Mouse (Mus musculus) cerebellum, adult 9-10 months (tissue): ENCODE results near the gene Nicn1.
"Not testable (repeated sequence)": the region's sequence is repeated elsewhere in the genome, so short reads cannot be mapped to it uniquely, and the experiment has no call there.

Experiments used
- DNase-seq: peaks from one replicate; pipeline ENCODE4 v3.0.0; 2022

The Nicn1 gene

DNA sequence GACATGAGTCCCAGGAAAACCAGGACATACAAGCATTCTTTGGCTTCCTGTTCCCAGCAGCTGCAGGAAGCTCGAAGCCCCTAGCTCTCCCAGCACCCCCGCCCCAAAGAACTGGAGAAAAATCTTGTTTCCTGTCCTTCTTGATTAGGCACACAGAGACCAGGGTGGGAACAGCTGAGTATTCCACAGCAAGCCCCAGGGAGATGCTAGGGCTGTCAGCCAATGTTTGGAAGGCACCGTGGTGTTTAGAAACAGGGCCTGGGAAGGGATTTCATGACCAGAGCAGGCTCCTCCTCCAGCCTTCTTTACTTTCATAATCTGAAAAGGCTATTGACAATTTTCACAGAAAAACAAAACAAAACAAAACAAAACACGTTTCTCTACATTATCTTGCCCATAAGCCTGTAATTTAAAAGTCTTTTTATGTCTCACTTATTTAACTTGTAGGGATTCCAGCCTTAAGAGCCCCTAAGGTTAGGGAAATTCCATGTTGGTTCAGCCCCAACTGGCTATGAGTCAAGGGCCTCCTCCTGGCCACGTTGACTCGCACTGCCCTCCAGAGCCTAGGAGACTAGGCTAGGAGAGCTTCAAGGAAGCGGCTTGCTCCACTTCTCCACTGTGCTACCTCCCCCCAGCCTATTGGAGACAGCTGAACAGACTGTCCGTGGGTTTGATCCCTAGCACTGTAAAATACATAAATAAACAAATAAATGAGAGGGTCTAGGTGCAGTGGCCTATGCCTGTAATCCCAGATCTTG is 10.0 kb upstream of the Nicn1 start:
- DNase-seq = no peak

DNA sequence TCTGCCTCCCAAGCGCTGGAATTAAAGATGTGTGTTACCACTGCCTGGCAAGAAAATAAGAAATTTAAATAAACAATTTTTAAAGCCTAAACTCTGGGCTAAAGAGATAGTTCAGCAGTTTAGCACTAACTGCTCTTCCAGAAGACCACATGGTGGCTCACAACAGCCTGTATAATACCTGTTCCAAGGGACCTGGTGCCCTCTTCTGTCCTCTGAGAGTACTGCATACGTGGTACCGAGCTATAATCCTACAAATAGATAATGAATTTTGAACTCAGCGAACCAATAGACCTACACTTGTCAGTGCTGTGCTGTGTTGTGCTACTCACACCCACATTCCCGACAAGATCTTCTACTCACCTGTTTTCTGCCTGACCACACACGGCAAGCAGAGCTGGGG is 5.8 kb upstream of the Nicn1 start:
- DNase-seq = peak; percentile 85

DNA sequence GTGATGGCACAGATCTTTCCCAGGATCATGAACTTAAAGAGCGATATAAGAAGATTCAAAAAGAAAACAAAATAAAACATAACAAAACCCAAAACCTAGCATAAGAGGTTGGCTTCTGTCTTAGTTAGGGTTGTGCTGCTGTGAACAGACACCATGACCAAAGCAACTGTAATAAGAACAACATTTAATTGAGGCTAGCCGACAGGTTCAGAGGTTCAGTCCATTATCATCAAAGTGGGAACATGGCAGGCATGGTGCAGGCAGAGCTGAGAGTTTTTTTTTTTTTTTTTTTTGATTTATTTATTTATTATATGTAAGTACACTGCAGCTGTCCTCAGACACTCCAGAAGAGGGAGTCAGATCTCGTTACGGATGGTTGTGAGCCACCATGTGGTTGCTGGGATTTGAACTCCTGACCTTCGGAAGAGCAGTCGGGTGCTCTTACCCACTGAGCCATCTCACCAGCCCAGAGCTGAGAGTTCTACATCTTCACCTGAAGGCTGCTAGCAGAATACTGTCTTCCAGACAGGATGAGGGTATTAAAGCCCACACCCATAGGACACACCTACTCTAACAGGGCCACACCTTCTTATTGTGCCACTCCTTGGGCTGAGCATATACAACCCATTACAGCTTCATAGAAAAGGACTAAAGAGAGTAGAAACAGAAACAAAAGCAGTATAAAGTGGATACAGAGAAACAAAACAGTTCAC is 2.5 kb upstream of the Nicn1 start:
- peak; percentile 14 for DNase-seq

DNA sequence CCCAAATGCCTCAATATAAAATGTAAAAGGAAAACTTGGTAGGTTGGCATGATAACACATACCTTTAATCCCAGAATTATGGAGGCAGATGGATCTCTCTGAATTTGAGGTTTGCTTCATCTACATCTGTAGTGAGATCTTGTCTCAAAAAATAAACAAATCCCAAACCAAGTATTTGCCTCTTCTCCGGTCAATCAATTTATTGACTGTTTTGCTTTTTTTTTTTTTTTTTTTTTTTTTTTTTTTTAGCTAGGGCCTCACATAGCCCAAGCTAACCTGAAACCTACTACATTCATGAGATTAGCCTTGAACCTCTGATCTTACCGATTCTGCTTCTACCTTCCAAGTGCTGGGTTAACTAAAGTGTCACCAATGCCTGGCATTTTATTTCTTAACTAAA is 882 bp upstream of the Nicn1 start:
- no peak for DNase-seq

DNA sequence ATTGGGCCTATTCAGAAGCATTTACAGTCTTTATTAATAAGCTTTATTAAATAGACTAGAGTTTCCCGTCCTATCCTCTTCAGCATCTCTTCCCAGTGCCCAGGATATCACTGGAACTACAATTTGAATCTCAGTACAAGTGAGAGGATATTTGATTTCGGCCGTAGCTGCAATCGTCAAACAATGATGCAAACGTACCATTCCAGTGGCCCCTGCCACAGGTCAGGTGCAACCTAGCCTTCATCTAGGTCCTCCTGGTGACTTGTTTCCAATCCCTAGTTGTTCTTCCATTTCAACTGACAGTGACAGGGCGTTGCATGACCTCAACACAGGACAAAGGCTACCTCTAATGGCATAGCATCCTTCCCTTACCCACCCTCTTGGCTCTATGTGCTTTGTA is 544 bp downstream of the Nicn1 start:
- no peak for DNase-seq

DNA sequence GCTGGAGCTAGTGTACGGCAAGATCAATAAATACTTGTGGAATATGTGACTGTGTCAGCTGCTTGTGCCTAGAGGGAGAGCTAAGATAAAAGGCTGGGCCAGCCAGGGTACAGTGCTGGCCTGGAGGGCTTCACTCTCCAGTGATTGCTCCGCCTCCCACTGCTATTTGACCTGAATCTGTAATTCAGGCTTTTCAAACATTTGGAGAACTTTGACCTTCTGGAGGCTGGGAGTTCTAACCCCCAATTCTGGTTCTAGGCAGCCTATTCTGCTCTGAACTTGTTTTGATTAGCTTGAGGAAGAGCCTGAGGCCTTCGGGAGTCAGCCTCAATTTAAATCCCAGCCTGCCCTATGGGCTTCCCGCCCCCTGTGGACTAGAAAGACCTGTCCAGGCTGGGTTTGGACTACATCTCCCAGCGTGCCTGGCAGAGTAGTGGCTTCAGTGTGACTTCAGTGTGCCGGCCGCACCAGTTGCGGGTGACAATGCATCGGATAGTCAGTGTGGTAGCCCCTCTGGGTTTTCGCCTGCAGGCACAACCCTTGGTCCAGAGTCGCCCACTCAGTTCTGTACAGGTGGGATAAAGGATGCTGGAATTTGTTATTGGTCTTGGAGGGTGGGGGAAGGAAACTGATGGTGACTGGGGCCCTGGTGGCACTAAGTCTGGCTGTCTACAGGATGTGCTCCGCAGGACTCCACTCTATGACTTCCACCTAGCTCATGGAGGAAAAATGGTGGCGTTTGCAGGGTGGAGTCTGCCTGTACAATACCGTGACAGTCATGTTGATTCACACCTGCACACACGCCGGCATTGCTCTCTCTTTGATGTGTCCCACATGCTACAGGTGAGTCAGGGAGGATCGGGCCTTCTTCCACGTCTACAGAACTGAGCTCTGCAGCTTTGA is 6.5 kb downstream of the Nicn1 start, which contains the start of gene Amt:
TSS of gene Amt (plus strand) at position 401 of the 903 bp plus-strand sequence.
- no peak for DNase-seq

DNA sequence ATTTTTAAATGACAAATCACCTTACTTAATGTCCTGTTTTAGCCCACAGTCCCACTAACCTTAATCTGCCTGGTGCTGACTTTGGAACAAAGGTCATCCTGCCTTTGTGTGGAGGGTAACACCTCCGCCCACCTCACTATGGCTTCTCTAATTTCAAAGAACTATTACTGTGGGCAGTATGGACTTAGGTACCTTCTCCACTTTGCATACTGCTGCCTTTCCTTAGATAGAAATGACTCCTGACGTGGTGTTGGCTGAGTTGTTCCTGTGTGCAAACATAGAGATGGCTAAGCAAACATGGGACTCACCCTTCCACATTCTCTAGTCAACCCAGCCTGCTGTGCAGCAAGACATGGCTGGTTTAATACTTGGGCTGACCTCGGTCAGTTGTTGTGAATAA is 11.6 kb downstream of the Nicn1 start:
- no peak for DNase-seq

DNA sequence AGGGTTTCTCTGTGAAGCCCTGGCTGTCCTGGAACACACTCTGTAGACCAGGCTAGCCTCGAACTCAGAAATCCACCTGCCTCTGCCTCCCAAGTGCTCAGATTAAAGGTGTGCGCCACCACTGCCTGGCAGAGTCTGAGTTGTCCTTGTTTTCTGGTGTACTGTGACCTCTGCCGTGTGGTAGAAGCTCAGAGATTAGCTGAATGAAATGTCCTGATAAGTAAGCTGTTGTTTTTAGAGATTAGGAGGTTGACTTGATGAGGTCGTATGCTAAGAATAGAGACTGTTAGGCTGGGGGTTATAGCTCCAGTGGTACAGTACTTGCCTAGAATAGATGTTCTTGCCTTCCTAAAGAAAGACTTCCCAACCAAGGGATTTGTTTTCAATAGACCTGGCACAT is 14.5 kb downstream of the Nicn1 start:
- DNase-seq = no peak

DNA sequence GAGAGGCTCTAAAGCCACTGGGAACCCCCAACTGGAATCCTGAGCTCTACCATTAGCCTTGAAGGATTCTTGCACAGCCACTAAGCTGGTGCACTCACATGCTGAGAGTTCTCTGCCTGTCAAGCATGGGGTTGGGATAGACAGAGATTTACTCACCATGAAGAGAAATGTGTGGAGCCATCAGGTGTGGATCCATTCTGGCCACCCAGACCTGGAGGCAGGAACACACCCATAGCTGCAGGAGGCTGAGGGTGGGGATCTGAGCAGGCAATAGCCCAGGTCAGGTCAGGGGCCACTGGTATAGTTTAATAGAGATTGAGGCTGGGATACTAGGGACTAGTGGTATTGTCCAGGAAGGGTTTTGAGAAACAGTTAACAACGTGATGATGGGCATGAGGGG is 14.9 kb downstream of the Nicn1 start:
- DNase-seq = no peak

DNA sequence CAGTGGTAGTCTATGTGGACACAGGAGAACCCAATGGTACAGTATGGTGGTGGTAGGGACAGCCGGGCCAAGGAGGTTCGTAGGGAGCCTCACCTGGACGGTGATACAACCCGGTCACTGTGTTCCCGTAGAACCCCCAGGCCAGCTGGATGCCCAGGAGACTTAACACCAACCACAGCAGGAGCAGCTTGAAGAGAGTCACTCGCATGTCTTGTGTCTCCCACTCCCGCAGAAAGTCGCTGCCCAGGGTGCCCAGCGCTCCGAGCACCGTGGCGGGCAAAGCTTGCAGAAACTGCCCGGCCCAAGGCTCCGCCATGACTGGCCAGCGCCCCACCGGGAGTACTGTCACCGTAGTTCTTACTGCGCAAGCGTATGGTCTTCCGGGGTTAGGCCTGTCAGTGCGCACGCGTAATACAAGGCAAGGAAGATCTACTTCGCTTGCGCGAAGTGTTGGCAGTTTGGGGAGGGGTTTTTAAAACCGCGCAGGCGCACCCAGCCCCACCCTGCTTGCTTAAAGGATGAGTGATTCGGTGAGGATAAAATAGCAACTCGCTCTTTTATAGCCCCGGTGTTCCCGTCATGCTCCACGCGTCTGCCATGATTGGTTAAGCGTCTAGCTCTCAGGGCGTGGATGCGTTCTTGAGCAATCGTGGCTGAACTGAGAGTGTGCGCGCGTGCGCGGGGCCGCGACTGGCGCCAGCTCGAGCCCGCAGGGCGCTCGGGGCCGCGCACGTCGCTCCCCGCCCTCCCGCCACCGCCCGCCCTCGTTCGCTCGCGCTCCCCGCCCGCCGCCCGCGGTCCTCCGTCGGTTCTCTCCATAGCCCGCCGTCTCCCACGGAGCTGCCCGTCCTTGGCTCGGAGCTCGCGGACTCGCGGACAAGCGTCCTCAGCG is 15.6 kb downstream of the Nicn1 start, which contains the start of the genes Rhoa and Tcta:
TSS of gene Rhoa (plus strand) at position 501 of the 892 bp plus-strand sequence.
TSS of gene Tcta (minus strand) at position 532 of the 892 bp plus-strand sequence.
- peak; percentile 100 for DNase-seq

DNA sequence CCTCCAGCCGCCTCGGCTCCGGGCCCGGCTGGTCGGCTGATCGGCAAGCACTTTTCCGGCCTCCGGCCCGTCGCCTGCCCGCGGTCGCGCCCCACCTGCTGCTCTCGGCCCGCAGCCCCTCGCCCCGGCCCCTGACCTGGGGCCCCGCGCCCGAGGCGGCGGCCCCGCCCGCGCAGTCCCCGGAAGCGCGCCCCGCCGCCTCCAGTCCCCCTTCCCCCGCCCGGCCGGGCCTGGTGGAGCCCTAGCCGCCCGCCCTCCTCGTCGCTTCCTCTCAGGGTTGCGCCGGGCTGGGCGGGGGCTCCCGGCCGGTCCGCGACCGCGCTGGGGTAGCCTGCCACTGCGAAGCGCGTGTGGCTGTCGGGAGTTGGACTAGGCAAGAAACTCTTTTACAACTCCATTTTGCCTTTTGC is 16.3 kb downstream of the Nicn1 start:
- DNase-seq = no peak

DNA sequence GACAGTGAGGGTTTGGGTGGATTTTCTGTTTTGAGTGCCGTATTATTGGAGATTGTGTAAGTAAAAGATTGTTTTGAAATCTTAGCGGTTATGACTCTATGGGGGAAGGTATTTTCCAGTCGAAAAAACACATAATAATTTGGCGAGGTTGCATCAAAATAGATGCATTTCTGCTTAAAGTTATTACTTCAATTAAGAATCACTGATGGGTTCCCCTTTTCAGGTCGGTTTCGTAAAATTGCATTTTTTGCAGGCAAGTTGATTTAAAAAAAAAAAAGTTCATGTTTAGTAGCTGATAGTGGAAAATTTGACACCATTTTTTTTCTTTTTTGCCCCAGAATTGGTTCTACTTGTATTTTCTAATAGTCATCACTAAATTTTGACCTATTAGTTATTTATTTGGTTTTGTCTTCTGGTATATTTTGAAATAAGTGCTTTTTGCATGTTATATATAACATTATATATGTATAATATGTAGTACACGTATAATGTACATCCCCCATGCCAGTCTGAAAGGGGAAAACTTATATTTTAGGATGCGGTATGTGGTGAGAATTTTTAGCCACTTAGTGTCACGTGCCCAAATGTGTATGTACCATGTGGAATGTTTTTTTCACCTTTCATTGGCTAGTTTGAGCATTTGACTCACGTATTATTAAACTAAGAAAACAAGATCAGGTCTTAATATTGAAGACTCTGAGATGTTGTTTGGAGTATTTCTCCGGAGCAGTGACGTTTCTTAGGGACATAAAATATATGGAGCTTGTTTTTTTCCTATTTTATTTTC is 17.0 kb downstream of the Nicn1 start:
- peak; percentile 50 for DNase-seq

DNA sequence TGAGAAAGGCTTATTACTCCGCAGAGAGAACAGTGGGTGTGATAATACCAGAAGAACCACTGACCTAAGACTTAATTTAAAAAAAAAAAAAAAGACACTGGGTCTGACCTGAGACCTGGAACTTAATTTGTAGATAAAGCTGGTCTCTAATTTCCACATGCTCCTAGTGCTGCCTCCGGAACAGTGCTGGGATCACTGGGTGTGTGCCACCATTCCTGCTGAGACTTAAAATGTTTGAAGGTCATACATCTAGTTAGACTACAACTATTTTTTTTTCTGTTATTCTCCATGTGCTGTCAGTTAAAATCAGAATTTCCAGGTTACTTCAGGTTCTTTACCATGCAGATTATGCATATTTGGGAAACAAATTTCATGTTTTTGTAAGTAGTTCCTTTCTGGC is 17.9 kb downstream of the Nicn1 start:
- DNase-seq = peak; percentile 28

DNA sequence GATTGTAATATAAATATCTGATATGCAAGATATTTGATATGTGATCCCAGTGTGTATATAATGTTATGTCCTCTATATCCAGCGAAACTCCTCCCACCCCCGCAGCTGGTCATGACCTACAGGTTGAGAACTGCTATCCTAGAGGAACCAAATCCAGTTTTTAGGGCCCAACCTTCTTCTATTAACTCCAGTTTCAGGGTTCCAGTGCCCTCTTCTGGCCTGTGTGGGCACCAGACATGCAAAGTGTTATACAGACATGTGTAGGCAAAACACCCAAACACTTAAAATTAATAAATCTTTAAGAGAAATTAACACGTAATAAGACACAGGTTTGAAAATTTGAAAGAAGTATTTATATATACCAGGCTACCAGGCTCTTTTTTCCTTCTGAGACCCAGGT is 27.3 kb downstream of the Nicn1 start:
- no peak for DNase-seq

DNA sequence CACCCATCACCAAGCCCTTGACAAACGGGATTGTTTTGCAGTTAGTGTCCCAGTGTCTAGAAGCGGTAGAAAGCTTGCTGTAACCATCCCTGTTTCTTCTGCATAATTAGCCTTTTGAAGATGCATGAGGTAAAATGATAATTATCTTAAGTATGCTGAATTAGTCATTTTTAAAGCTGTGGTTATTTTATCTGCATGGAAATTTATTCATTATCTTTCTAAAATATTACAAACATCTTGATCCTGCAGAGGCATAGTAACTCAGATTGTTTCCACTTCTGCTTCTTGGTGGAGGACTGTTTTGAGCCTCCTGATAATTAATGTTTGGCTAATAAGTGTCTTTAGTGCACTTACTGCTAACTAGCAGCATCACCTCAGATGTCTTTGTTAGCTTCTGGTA is 28.2 kb downstream of the Nicn1 start:
- no peak for DNase-seq

DNA sequence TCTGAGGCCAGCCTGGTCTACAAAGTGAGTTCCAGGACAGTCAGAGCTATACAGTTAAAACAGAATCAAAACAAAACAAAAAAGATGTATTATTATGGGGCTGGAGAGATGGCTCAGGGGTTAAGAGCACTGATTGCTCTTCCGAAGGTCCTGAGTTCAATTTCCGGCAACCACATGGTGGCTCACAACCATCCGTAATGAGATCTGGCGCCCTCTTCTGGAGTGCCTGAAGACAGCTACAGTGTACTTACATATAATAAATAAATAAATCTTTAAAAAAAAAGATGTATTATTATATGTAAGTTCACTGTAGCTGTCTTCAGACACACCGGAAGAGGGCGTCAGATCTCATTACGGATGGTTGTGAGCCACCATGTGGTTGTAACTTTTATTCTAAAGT is 31.8 kb downstream of the Nicn1 start:
- DNase-seq = not testable (repeated sequence)

DNA sequence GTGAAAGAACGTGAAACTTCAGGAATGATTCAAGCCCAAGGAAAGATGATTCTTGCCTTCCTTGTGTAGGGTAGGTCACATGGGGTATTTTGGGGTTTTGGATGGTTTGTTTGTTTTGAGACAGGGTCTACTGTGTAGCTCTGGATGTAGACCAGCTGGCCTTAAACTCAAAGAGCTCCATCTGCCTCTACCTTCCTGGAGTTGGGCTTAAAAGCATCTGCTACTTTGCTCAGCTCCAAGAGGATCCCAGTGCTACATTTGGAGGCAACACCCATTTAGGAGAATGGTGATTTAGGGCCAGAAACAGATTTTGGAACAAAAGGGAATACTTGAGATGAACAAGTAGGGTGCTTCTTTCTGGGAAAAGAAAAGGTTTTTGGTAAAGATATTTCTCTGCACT is 34.6 kb downstream of the Nicn1 start:
- DNase-seq = peak; percentile 61

DNA sequence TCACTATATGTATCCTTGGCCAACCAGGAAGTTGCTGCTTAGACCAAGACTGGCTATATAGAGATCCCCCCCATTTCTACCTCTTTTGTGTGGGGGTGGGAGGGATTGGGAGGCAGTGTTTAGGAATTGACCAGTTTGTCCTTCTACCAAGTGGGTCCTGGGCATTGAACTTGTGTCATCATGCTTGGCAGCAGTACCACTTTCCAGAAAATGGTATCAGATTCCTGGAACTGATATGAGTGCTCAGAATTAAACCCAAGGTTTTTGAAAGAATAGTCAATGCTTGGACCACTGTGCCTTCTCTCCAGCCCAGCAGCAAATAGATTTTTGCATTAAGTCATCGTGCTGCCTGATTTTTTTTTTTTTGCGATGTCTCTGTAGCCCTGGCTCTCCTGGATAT is 35.6 kb downstream of the Nicn1 start:
- no peak for DNase-seq

DNA sequence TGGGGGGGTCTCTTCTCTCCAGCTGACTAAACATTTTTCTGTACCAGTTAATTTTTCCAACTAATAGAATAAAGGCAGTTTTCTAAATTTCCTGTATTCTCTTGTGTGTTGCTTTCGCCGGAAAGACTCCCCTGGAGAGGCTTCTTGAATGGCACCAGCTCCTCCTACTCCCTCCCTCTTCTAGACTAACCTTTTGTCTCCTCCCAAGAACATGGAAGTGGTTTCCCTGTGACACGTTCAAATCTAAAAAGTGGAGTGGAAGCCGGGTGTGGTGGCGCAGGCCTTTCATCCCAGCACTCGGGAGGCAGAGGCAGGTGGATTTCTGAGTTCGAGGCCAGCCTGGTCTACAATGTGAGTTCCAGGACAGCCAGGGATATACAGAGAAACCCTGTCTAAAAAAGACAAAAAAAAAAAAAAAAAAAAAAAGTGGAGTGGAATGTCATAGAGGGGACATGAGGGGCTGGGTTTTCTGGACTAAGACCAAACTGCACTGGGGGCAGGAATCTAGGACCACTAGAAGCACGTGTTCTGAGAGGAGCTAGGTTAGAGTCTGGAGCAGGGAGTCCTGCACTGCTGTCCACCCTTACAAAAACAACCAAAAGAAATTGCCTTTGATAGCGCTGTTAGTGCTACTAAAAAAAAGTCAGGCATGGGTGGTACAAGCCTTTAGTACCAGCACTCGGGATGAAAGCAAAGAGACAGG is 47.8 kb downstream of the Nicn1 start:
- no peak for DNase-seq

DNA sequence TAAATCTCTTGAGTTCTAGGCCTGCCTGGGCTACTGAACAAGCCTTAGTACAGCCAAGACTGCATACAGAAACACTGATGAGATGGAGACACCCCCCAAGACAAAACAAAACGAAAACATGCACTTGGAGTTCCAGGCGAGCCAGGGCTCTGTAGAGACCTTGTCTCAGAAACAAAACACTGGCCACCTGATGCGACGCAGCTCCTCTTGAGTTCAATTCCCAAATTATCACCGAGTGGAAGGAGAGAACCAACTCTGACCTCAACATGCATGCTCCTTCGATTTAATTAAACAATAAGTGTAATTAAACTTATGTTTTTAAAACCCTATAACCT is 48.3 kb downstream of the Nicn1 start:
- no peak for DNase-seq
